Mouse (Mus musculus) left cerebral cortex, postnatal 14 days (tissue): ENCODE measurements around the gene Fbxo7. TPM values are rescaled to one million over a fixed set of nuclear protein-coding genes. Genes with fewer than 3 reads are reported as not detected.
A peak's percentile ranks its signal among the peaks of the same experiment; 100 is the strongest.
"Not testable (repeated sequence)": the region's sequence is repeated elsewhere in the genome, so short reads cannot be mapped to it uniquely, and the experiment has no call there.

Experiments
- DNase-seq, 2 experiments: peaks; one replicate each; pipeline ENCODE4 v3.0.0; 2021 to 2022; ENCODE audit warnings: low spot score in 2 of 2, mixed read lengths in 1 of 2
- intact Hi-C: fragments of 180-260 bp; cut with DNase I; formaldehyde crosslinking; loops from one replicate; pipeline ENCODE4 v1.15.1; 2025
- long read RNA-seq, 2 experiments: library from polyadenylated mRNA; stranded (forward); transcript quantifications; one replicate each; pipeline ENCODE4 v2.0.0; 2021
- total RNA-seq, 2 experiments: library from RNA; stranded (reverse); gene quantifications; 2 replicates each; pipeline ENCODE4 v1.2.3; 2021

Fbxo7 gene
- 10 to 100 TPM; 23.4 to 25.7 TPM for total RNA-seq
- long read RNA-seq, experiment 1, full-length matches to known transcripts: 34 of 39 reads
- long read RNA-seq, experiment 1, partial matches to known transcripts: 3 of 39 reads
- long read RNA-seq, experiment 1, other reads (novel, unspliced or antisense): 2 of 39 reads
- long read RNA-seq, experiment 2, full-length matches to known transcripts: 31 of 34 reads
- long read RNA-seq, experiment 2, partial matches to known transcripts: 0 of 34 reads
- long read RNA-seq, experiment 2, other reads (novel, unspliced or antisense): 3 of 34 reads

DNA sequence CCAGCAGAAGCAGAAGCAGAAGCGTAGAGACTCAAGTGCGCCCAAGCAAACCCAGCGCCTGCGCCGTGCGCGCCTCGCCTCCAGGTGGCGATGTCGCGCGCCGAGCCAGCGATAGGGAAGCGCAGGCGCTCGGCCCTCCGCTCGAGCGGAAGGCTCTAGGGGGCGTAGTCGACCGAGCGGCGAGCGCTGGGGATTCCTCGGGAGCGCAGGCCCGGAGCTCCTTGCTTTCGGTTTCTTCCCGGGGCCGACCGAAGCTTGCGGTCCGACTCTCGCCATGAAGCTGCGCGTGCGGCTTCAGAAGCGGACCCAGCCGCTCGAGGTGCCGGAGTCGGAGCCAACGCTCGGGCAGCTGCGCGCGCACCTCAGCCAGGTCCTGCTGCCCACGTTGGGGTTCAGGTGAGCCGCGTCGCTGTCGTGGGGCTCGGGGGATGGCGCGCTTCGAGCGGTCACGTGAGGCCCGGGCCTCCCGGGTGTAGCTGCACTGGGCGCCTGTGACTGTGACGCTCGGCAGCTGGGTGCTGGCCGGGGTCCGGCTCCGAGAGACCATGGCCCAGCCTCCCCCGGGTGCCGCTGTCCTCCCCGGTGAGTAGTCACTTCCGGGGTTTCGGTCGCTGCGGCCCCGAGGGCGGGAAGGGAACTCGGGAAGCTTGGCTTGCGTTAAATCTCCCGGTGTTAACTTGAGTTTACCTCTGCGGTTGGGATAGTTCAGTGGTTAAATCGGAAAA, at the start of gene Fbxo7:
Gene Fbxo7, plus strand, starts transcription at position 224 of the 725 bp plus-strand sequence.
- DNase-seq: peak; percentile 85 to 90
- intact Hi-C loops: loop anchor here (5.0 kb wide), 2 partner anchors 55 to 445 kb away; no protein-coding TSS in a partner anchor

DNA sequence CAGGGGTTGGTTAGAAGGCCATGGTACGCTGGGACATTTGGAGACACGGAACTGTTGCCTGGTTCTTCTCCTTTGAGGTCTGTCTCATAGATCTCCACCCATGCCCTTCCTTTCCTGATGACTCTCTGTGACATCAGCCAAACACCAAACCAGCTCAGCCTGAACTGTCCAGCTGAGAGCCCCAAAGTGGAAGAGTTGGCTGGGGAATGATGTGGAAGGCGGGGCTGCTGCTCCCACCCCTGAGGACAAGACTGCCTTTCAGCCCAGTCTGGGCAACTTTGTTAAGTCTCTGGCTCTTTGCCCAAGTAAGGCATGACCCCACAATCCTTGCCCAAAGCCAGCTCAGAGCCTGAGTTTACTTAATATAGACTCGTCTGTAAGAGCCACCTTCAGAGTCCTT, 48.9 kb upstream of the Fbxo7 start:
- peak in 1 of 2 experiments; percentile 47 for DNase-seq
- intact Hi-C loops: no loop called here

DNA sequence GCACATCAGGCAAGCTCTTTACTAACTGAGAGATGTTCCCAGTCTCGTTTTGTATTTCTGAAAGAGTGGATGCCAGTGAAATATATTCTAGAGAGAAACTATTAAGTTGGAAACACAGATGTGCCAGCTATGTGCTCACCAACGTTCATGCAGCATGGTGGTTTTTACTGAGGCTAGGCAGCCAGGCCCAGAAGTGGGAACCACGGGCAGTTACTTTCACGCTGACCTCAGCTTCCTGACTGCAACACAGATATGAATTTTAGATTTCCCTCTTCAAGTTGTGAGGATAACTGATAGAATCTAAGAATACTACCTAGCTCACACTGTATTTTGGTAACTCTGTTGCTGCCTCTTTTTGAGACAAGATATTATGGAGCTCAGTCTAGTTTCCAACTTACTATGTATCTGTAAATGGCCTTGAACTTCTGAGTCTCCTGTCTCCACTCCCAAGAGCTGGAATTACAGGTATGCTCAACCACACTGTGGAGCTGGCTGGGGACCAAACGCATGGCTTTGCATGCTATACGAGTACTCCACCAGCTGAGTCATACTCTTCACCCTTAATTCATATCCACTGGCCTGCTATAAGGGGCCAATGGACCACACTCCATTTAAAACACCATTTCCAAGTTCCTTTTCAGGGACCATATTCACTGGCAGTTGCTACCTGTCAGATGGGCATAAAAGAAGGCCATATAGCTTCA, 32.2 kb upstream of the Fbxo7 start:
- intact Hi-C loops: no loop called here
- no peak for DNase-seq

DNA sequence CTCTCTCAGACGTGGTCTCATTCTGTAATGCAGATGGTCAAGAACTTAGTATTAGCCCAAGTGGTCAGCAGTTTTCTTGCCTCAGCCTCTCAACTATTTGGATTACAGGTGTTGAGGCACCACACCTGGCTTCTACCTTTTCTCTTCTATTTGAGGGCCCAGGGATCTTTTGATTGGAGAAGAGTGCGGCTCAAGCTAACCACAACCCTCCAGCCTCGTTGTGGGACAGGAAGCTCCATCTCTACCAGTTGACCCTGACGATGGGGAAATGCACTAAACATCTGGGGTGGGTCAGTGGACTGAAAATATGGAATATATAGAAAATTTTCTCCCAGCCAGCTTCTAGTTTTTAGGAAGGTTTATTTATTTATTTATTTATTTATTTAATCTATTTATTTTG, 29.4 kb upstream of the Fbxo7 start:
- DNase-seq: no peak
- intact Hi-C loops: no loop called here

DNA sequence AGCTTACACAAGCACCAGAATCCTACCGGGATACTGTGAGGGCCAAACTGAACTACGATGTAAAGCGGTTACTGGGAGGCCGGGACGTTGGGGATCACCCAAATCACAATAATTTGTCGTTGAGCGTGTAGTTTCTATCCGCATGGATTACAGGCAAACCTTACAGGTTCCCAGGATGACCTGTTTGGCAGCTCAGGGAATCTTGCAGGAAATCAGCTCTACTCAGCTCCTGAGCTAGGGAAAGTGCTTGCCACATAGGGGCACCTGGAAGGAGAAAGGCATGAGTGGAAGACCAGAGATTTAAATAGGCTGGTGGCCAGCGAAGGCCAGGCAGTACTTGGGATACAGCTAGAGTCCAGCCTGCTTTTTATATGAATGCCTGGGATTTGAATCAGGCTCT, 27.9 kb upstream of the Fbxo7 start:
- intact Hi-C loops: no loop called here

DNA sequence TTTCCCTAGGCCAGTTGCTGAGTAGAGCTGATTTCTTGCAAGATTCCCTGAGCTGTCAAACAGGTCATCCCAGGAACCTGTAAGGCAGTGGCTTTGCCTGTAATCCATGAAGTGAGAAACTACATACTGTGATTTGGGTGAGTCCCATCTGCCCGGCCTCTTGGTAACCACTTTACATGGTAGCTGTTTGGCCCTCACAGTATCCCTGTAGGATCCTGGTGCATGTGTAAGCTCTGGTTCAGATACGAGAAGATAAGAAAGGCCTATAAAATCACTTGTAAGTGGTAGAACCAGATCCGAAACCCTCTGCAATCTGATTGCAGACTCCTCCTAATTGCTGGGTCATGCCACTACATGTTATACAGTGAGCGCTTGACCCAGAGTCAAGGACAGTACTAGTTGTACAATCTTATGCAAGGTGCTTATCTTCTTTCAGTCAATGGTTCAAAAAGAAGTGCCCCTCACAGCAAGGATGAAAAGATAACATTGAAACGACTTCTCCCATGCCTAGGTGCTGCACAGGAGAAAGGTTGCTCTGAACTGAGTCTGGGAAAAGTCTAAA, 27.1 kb upstream of the Fbxo7 start:
- DNase-seq: no peak
- intact Hi-C loops: no loop called here

More for the DNA sequence above, 27.9 kb upstream of the Fbxo7 start:
- no peak for DNase-seq

DNA sequence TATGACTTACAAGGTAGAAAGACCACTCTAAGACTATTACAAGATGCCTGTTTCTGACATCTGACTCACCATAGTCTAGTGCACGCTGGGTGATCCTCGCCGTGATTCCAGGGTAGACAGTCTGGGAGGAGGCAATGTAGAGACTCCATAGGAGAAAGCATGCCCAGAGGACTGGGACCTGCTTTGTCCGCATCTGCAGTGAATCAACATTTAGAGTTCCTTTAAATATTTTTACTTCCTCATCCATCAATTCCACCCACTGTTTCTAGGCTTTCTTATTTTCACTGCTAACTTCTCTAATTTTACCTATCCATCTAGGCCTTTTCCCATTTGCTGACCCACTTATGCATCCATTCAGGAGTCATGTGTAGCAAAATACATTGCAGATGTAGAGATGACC, 21.3 kb upstream of the Fbxo7 start:
- intact Hi-C loops: no loop called here
- no peak for DNase-seq

DNA sequence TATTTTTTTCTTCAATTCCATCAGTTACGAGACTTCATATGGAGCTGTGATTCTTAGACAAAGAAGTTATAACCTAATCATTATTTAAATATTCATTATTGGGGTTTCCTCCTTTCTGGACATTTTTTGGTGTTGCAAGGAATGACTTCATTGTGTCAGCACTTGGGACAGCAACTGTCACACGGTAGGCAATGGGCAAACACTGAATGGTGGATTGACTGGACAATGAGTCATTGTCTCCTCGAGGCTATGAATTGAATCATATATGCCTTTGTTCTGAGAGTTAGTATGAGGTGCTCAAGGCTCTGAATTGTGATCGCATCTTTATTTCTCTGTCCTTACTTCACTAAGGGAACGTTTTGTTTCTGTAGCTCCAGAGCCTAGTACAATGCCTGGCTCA, 15.3 kb upstream of the Fbxo7 start:
- intact Hi-C loops: no loop called here
- no peak for DNase-seq

DNA sequence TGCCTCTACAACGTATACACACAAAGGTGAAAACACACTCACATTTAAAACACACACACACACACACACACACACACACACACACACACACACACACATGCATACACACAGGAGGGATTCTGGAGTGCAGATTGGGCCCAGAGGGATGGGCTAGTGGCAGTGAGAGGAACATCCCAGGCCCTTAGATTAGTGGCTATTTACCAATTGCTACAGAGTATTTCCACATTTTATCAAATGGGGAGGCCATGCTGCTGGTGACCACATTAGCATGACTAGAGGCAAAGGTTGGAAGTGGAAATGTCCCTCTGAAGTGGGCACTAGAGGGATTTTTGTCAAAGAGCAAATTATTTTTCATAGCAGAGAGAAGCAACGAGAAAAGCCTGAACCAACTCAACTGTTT, 12.1 kb upstream of the Fbxo7 start:
- intact Hi-C loops: no loop called here

DNA sequence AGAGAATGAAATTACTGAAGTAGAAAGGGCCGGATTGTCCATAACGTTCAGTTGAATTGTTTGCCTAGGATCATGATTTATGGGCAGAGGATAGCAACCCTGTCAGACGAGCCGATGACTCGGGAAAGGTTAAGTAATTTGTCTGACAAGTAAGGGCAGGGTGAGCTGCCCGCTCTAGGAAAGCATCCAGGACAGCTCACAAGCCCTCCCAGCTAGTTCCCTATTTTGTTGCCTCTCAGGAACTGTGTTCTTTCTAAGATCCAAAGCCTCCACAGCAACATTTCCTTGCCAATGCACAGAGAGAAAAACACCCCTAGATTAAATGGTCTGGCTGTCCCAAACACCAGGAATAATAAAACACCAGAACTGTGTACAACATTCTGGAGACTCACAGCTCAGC, 11.1 kb upstream of the Fbxo7 start:
- no peak for DNase-seq
- intact Hi-C loops: no loop called here

More for the DNA sequence above, 12.1 kb upstream of the Fbxo7 start:
- DNase-seq: no peak

DNA sequence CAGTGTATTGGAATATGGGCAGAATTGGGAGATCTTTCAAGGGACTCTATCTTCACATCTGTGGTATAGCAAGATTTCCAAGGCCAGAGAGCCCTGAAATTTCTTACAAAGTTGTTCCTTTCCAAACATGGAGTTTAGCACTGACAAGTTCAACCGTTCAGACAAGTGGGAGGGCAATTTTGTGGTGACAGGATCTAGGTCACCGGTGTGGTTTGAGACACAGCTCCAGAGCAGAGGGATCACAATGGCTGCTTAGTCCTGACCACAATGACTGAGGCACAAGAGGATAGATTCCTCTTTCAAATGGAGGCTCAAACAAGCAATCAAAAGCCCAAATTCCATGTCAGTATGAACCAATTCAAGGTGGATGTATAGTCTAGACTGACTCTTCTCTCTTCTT, 10.6 kb upstream of the Fbxo7 start:
- intact Hi-C loops: no loop called here

DNA sequence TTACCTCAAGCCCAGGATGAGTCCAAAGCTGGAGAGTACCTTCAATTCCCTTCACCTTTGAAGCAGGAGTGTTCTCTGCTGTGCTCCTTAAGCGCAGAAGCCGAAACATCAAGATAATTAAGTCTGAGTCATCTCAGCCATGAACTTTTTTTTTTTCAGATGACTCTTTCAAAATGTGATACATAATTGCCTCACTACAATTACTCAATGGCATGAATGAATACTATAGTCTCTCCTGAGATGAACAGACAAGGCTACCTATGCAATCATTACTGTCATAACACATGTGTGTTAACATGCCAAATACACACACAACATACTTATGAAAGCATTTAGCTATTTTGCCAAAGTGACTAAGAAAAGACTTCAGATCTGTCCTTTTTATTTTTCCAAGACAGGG, 10.0 kb upstream of the Fbxo7 start, which contains the start of gene Bpifc:
Gene Bpifc, minus strand, starts transcription at position 115 of the 400 bp plus-strand sequence.
- DNase-seq: no peak
- intact Hi-C loops: no loop called here

More for the DNA sequence above, 10.6 kb upstream of the Fbxo7 start:
- DNase-seq: no peak

DNA sequence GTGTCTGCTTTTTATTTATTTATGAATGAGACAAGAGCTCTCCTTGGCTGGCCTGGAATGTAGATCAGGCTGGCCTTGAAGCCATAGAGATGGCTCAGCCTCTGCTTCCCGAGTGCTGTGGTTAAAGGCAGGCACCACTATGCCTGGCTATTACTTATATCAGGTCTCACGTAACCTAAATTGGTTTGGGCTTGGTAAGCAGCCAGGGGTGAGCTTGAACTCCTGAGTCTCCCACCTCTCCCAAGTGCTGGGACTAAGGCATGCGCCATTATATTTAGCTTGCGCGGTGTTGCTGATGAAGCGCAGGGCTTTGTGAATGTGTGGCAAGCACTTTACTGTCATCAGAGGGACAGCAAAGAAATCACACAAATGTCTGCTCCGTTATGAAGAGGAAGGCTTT, 4.0 kb upstream of the Fbxo7 start:
- no peak for DNase-seq
- intact Hi-C loops: no loop called here

DNA sequence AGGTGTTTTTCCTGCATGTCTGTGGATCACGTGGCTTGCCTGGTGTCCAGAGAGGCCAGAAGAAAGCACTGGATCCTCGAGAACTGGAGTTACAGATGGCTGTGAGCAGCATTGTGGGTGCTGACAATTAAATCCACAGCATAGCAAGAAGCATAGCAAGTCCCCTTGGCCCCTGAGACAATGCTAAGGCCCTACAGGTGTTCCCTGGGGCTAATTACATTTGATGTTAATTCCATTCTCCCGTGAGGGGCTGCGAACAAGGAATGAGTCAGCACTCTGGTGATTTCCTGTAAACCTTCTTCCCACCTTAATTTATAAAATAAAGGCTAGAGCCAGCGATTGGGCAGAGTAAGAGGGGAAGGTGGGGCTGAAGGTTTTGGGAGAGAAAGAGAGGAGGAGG, 3.0 kb upstream of the Fbxo7 start:
- DNase-seq: no peak
- intact Hi-C loops: no loop called here

DNA sequence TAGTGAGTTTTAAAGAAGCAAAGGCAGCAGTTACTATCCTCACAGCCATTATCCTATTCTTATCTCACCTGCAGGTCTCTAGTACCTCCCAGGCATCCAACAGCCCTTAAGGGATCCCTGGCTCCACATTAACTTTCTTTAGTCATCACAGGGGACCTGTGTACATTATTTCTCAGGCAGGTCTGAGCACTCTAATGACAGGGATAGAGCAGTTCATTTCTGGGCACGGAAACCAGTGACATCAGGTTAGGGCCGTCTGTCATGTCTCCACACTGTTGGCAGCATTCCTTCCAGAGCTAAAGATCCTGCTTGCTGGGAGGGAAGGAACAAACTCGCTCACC, 394 bp upstream of the Fbxo7 start:
- intact Hi-C loops: loop anchor here (5.0 kb wide), 2 partner anchors 54 to 446 kb away; no protein-coding TSS in a partner anchor
- no peak for DNase-seq

DNA sequence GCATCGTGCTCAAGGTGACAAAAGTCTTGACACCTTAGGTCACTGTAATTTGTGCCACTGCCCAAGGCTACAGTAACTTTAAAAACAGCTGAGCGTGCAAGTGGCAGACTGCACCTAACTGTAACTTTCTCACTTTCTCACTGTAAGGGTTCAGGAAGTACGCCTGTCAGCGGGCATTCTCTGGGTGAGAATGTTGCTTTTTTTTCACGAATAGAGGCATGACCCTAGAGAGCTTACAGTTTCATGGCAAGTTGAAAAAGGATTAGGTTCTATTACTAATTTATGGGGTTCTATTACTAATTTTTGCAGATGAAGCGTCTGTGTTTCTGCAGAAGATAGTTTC, 673 bp downstream of the Fbxo7 start:
- intact Hi-C loops: loop anchor here (5.0 kb wide), 2 partner anchors 55 to 445 kb away; no protein-coding TSS in a partner anchor

DNA sequence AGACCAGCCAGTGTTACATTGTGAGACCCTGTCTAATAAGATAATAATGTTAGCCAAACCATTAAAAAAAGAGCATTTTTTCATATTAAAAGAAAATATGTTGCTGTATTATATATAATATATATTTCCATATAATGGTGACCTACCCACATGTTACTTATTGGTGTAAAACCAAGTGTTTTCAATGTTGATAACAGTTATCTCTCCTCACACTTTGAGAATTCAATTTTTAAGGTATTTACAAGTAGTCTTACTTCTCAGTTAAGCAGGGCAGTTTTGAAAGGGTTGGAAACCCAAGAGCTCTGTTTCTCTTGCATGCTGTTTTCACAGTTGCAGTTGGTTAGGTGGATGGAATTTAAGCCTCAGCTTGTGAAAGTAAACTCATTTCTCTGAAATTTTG, 1.4 kb downstream of the Fbxo7 start:
- no peak for DNase-seq
- intact Hi-C loops: loop anchor here (5.0 kb wide), 2 partner anchors 56 to 444 kb away; no protein-coding TSS in a partner anchor

More for the DNA sequence above, 673 bp downstream of the Fbxo7 start:
- DNase-seq: no peak

DNA sequence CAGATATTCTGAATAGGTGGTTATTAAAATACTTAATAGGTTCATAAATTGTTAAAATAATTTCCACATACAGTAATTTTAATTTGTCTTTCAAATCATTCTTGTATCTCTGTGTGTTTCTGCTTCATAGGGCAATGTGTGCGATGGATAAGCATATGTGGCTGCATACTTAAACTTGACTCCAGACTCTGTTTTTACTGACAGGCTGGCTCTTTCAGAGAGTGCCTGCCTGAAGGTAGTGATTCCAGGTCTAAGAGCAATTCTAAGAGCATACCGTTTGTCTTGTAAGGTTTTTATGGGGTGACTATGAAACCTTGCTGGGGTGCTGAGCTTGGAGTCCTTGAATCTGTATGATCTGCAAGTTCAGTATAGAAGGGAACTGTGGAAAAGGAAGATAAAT, 4.1 kb downstream of the Fbxo7 start:
- intact Hi-C loops: no loop called here
- DNase-seq: no peak

DNA sequence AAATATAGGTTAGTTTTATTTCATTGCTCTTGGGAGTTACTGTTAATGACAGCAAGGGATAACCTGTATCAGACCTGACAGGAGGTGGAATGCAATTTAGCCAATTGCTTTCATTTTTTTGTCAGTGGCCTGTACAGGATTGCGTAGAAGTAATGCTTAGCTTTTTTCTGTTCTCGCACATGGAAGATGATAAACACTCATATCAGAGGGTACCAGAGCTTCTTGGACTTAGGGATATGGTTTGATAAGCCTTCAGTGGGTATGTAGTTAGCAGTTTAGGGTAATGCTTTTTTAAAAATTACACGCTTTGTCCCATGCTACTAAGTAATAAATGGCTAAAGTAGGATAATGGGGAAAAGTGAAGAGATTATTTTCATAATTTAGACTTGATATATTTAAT, 4.6 kb downstream of the Fbxo7 start:
- intact Hi-C loops: no loop called here
- DNase-seq: no peak

DNA sequence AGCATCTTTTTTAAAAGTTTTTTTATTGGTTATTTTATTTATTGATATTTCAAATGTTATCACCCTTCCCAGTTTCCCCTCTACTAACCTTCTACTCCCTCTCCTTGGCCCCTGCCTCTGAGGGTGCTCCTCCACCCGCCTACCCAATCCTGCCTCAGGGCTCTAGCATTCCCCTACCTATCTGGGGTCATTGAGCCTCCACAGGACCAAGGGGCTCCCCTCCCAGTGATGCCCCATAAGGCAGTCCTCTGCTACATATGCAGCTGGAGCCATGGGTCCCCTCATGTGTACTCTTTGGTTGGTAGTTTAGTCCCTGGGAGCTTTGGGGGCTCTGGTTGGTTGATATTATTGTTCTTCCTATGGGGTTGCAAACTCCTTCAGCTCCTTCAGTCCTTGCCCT, 5.0 kb downstream of the Fbxo7 start:
- DNase-seq, intact Hi-C loops: not testable (repeated sequence)
